Mouse (Mus musculus) liver, embryonic 14.5 days (tissue): ENCODE measurements at regions not wholly inside any gene's neighbourhood (a gene's known extent, or its start where the extent isn't known, plus 50 kb on each side); places are given as distances from the start of the nearest gene placed in this dataset.

Experiments
- CTCF ChIP-seq: IDR thresholded peaks from 2 replicates; pipeline ENCODE4 v1.5.1; 2016; ENCODE audit warnings: antibody characterized with exemption, low read depth, control low read depth
- EP300 ChIP-seq: IDR thresholded peaks from 2 replicates; pipeline ENCODE4 v1.6.1; 2016; ENCODE audit warnings: antibody characterized with exemption, low read depth

DNA sequence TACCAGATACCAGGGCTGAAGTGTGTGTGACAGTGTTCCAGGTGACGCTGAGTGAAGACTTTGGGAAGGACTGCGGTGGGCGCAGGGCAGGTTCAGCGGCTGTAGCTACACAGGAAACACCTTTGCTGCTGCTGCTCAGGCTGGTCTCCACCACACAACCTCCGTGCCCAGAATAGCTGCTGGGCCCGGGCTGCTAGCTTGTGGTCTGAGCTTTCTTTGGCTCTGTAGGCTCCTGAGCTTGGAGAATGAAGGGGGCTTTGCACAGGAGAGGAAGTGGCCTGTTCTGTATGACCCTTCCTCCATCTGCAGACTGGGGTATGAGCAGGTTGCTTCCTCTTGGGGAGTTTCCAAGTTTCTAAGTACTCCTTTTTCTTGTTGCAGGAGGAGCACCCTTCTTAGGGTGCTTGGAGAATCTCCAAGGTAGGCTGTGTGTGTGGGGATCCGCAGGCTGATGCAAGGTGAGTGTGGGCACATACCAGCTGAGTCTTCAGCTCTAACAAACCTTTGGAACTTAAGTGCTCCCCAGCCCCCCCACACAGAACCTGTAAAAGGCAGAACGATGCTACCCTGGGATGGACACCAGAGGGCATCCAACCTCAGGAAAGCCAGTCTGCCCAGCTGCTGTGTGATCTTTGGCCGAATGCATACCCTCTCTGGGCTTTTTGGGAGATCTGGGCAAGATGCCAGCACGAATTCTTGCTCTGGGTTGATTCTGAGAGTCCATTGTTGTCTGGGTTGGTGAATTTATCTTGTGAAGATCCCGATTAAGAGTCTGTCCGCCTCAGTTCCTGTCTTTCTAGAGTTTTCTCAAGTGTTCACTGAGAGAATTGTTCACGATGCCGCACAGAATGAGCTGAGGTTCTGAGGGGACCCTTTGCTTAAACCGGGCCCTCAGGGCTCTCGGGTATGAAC is 136.6 kb downstream of the Mn1 start:
- TF ChIP-seq CTCF, result peak; percentile 34; the same call in 1 of the 2 replicates
- TF ChIP-seq EP300, result no peak
